Mouse (Mus musculus) myocyte (in vitro differentiated cells): ENCODE data around the gene Cdh6.

Experiments
- POLR2A ChIP-seq: IDR thresholded peaks from one replicate; pipeline ENCODE4 v1.6.1; 2011; ENCODE audit warnings: low read depth, mild to moderate bottlenecking, control low read depth, moderate library complexity; ENCODE audit not compliant: insufficient read length
- REST ChIP-seq: IDR thresholded peaks from one replicate; pipeline ENCODE4 v1.6.1; 2011; ENCODE audit warnings: mild to moderate bottlenecking, control low read depth, moderate library complexity; ENCODE audit not compliant: insufficient read depth, insufficient read length
- USF1 ChIP-seq: IDR thresholded peaks from one replicate; pipeline ENCODE4 v1.6.1; 2011; ENCODE audit warnings: low read depth, mild to moderate bottlenecking, control low read depth, moderate library complexity

- TF ChIP-seq POLR2A (no peak), USF1 (no peak), REST (no peak)
Measured at GRCm38 (mm10) chr15:13067429-13068212, 105.9 kb downstream of the Cdh6 start.
